Mouse (Mus musculus): ENCODE measurements around the gene Ramp3. TPM values are rescaled to one million over a fixed set of nuclear protein-coding genes. Genes with fewer than 3 reads are reported as not detected.

The Ramp3 gene
- polyA plus RNA-seq, 1 experiment from 2014 or later, result 0.93 TPM

GRCm38 (mm10) chr11:6679694-6680396 is 21.5 kb downstream of the Ramp3 start:
- Histone ChIP-seq H3K27ac (ENCODE audit: low read length) (no peak overlapping the region; the same call in 1 of the 2 replicates), H3K9me3 (ENCODE audit: control insufficient read depth, low read length) (no peaks in the 10 kb centered on the region), H3K4me2 (ENCODE audit: low read depth, low read length) (peak overlapping the region; percentile 33; the same call in 1 of the 2 replicates), H3K9ac (ENCODE audit: low read length) (peak overlapping the region; percentile 9; the same call in 1 of the 2 replicates), H3K4me3 (ENCODE audit: low read length) (no peak overlapping the region), H3K4me1 (replicated peaks; ENCODE audit: control insufficient read depth, insufficient read depth, low read length) (peaks cover 8% of the 10 kb centered on the region; the same call in 1 of the 2 replicates), H3K27me3 (ENCODE audit: control insufficient read depth, insufficient read depth, low read depth, low read length) (no peaks in the 10 kb centered on the region), H3K36me3 (ENCODE audit: control insufficient read depth, insufficient read depth, low read length) (no peaks in the 10 kb centered on the region)
- ATAC-seq (ENCODE audit: low read depth), result 0 out of 2 replicates have a peak, but pooled peaks have one; percentile 15
- 58% methylated on average over 17 of the region's 17 CpGs for WGBS

- ATAC-seq (ENCODE audit: low read depth), result peak; percentile 54; the same call in 1 of the 2 replicates
- peak overlapping the region; percentile 33; the same call in 1 of the 2 replicates for H3K4me2 ChIP-seq (ENCODE audit: low read depth, low read length)
- peak overlapping the region; percentile 26 for H3K27ac ChIP-seq (ENCODE audit: low read length)
Observed at GRCm38 (mm10) chr11:6680397-6680818, 22.1 kb downstream of the Ramp3 start.

GRCm38 (mm10) chr11:6684741-6685140 is 26.4 kb downstream of the Ramp3 start:
- no peak for ATAC-seq (ENCODE audit: low read depth)
- H3K36me3 ChIP-seq (ENCODE audit: control insufficient read depth, insufficient read depth, low read length), result no peaks in the 10 kb centered on the region
- H3K9me3 ChIP-seq (ENCODE audit: control insufficient read depth, low read length), result no peaks in the 10 kb centered on the region
- H3K27ac ChIP-seq (ENCODE audit: low read length), result no peak overlapping the region
- H3K4me1 ChIP-seq (replicated peaks; ENCODE audit: control insufficient read depth, insufficient read depth, low read length), result peaks cover 8% of the 10 kb centered on the region; the same call in 1 of the 2 replicates
- no peak overlapping the region for H3K4me3 ChIP-seq (ENCODE audit: low read length)
- WGBS, result 66% methylated on average over 3 of the region's 3 CpGs
- H3K27me3 ChIP-seq (ENCODE audit: control insufficient read depth, insufficient read depth, low read depth, low read length), result no peaks in the 10 kb centered on the region
- H3K4me2 ChIP-seq (ENCODE audit: low read depth, low read length), result no peak overlapping the region
- no peak overlapping the region for H3K9ac ChIP-seq (ENCODE audit: low read length)

More at GRCm38 (mm10) chr11:6680397-6680818, 22.1 kb downstream of the Ramp3 start:
- Histone ChIP-seq H3K9ac (ENCODE audit: low read length) (peak overlapping the region; percentile 9; the same call in 1 of the 2 replicates), H3K36me3 (ENCODE audit: control insufficient read depth, insufficient read depth, low read length) (no peaks in the 10 kb centered on the region), H3K4me1 (replicated peaks; ENCODE audit: control insufficient read depth, insufficient read depth, low read length) (peaks cover 8% of the 10 kb centered on the region; the same call in 1 of the 2 replicates), H3K27me3 (ENCODE audit: control insufficient read depth, insufficient read depth, low read depth, low read length) (no peaks in the 10 kb centered on the region), H3K4me3 (ENCODE audit: low read length) (no peak overlapping the region; the same call in 1 of the 2 replicates), H3K9me3 (ENCODE audit: control insufficient read depth, low read length) (no peaks in the 10 kb centered on the region)
- 16% methylated on average over 10 of the region's 10 CpGs for WGBS

GRCm38 (mm10) chr11:6688888-6689287 is 30.6 kb downstream of the Ramp3 start:
- Histone ChIP-seq H3K27me3 (ENCODE audit: control insufficient read depth, insufficient read depth, low read depth, low read length) (no peaks in the 10 kb centered on the region), H3K4me1 (replicated peaks; ENCODE audit: control insufficient read depth, insufficient read depth, low read length) (no peaks in the 10 kb centered on the region), H3K27ac (ENCODE audit: low read length) (no peak overlapping the region), H3K9ac (ENCODE audit: low read length) (no peak overlapping the region), H3K4me3 (ENCODE audit: low read length) (no peak overlapping the region), H3K36me3 (ENCODE audit: control insufficient read depth, insufficient read depth, low read length) (no peaks in the 10 kb centered on the region), H3K9me3 (ENCODE audit: control insufficient read depth, low read length) (no peaks in the 10 kb centered on the region), H3K4me2 (ENCODE audit: low read depth, low read length) (no peak overlapping the region)
- 72% methylated on average over 3 of the region's 3 CpGs for WGBS
- ATAC-seq (ENCODE audit: low read depth), result no peak

- no peaks in the 10 kb centered on the region for H3K9me3 ChIP-seq (ENCODE audit: control insufficient read depth, low read length)
- 44% methylated on average over 6 of the region's 6 CpGs for WGBS
- no peak overlapping the region for H3K9ac ChIP-seq (ENCODE audit: low read length)
- no peak overlapping the region for H3K4me2 ChIP-seq (ENCODE audit: low read depth, low read length)
- no peaks in the 10 kb centered on the region for H3K4me1 ChIP-seq (replicated peaks; ENCODE audit: control insufficient read depth, insufficient read depth, low read length)
- H3K4me3 ChIP-seq (ENCODE audit: low read length), result no peak overlapping the region
- H3K27ac ChIP-seq (ENCODE audit: low read length), result no peak overlapping the region
- no peaks in the 10 kb centered on the region for H3K36me3 ChIP-seq (ENCODE audit: control insufficient read depth, insufficient read depth, low read length)
- no peaks in the 10 kb centered on the region for H3K27me3 ChIP-seq (ENCODE audit: control insufficient read depth, insufficient read depth, low read depth, low read length)
- ATAC-seq (ENCODE audit: low read depth), result no peak
Observed at GRCm38 (mm10) chr11:6692341-6692740, 34.0 kb downstream of the Ramp3 start.

- Histone ChIP-seq H3K4me2 (ENCODE audit: low read depth, low read length) (no peak overlapping the region), H3K36me3 (ENCODE audit: control insufficient read depth, insufficient read depth, low read length) (no peaks in the 10 kb centered on the region), H3K9me3 (ENCODE audit: control insufficient read depth, low read length) (no peaks in the 10 kb centered on the region), H3K4me1 (replicated peaks; ENCODE audit: control insufficient read depth, insufficient read depth, low read length) (no peaks in the 10 kb centered on the region), H3K27ac (ENCODE audit: low read length) (no peak overlapping the region), H3K9ac (ENCODE audit: low read length) (no peak overlapping the region), H3K4me3 (ENCODE audit: low read length) (no peak overlapping the region), H3K27me3 (ENCODE audit: control insufficient read depth, insufficient read depth, low read depth, low read length) (no peaks in the 10 kb centered on the region)
- no peak for ATAC-seq (ENCODE audit: low read depth)
- WGBS, result 90% methylated on average over 10 of the region's 10 CpGs
Observed at GRCm38 (mm10) chr11:6694114-6694513, 35.8 kb downstream of the Ramp3 start.

GRCm38 (mm10) chr11:6695176-6695575 is 36.9 kb downstream of the Ramp3 start:
- Histone ChIP-seq H3K4me1 (replicated peaks; ENCODE audit: control insufficient read depth, insufficient read depth, low read length) (no peaks in the 10 kb centered on the region), H3K27me3 (ENCODE audit: control insufficient read depth, insufficient read depth, low read depth, low read length) (no peaks in the 10 kb centered on the region), H3K9me3 (ENCODE audit: control insufficient read depth, low read length) (no peaks in the 10 kb centered on the region), H3K9ac (ENCODE audit: low read length) (no peak overlapping the region), H3K4me3 (ENCODE audit: low read length) (no peak overlapping the region), H3K27ac (ENCODE audit: low read length) (no peak overlapping the region), H3K36me3 (ENCODE audit: control insufficient read depth, insufficient read depth, low read length) (no peaks in the 10 kb centered on the region), H3K4me2 (ENCODE audit: low read depth, low read length) (peak overlapping the region; percentile 13; the same call in 1 of the 2 replicates)
- peak; percentile 57 for ATAC-seq (ENCODE audit: low read depth)
- 54% methylated on average over 12 of the region's 12 CpGs for WGBS

GRCm38 (mm10) chr11:6696551-6696950 is 38.2 kb downstream of the Ramp3 start:
- no peak overlapping the region for H3K9ac ChIP-seq (ENCODE audit: low read length)
- WGBS, result 51% methylated on average over 8 of the region's 8 CpGs
- H3K9me3 ChIP-seq (ENCODE audit: control insufficient read depth, low read length), result no peaks in the 10 kb centered on the region
- no peak overlapping the region for H3K4me2 ChIP-seq (ENCODE audit: low read depth, low read length)
- no peaks in the 10 kb centered on the region for H3K36me3 ChIP-seq (ENCODE audit: control insufficient read depth, insufficient read depth, low read length)
- H3K4me3 ChIP-seq (ENCODE audit: low read length), result no peak overlapping the region
- H3K27me3 ChIP-seq (ENCODE audit: control insufficient read depth, insufficient read depth, low read depth, low read length), result no peaks in the 10 kb centered on the region
- no peaks in the 10 kb centered on the region for H3K4me1 ChIP-seq (replicated peaks; ENCODE audit: control insufficient read depth, insufficient read depth, low read length)
- no peak for ATAC-seq (ENCODE audit: low read depth)
- H3K27ac ChIP-seq (ENCODE audit: low read length), result no peak overlapping the region

GRCm38 (mm10) chr11:6697751-6698150 is 39.4 kb downstream of the Ramp3 start:
- WGBS, result 82% methylated on average over 10 of the region's 10 CpGs
- no peak overlapping the region for H3K4me3 ChIP-seq (ENCODE audit: low read length)
- H3K4me2 ChIP-seq (ENCODE audit: low read depth, low read length), result no peak overlapping the region
- H3K27me3 ChIP-seq (ENCODE audit: control insufficient read depth, insufficient read depth, low read depth, low read length), result no peaks in the 10 kb centered on the region
- H3K9ac ChIP-seq (ENCODE audit: low read length), result no peak overlapping the region
- no peak for ATAC-seq (ENCODE audit: low read depth)
- H3K4me1 ChIP-seq (replicated peaks; ENCODE audit: control insufficient read depth, insufficient read depth, low read length), result no peaks in the 10 kb centered on the region
- no peak overlapping the region for H3K27ac ChIP-seq (ENCODE audit: low read length)
- H3K36me3 ChIP-seq (ENCODE audit: control insufficient read depth, insufficient read depth, low read length), result no peaks in the 10 kb centered on the region
- no peaks in the 10 kb centered on the region for H3K9me3 ChIP-seq (ENCODE audit: control insufficient read depth, low read length)
